Mouse (Mus musculus): ENCODE data around the gene Dimt1. TPM values are rescaled to one million over a fixed set of nuclear protein-coding genes. Genes with fewer than 3 reads are reported as not detected.
"Not testable (repeated sequence)": the region's sequence is repeated elsewhere in the genome, so short reads cannot be mapped to it uniquely, and the experiment has no call there.

The Dimt1 gene
- polyA plus RNA-seq, 1 experiment from 2014 or later: 28.8 TPM

DNA sequence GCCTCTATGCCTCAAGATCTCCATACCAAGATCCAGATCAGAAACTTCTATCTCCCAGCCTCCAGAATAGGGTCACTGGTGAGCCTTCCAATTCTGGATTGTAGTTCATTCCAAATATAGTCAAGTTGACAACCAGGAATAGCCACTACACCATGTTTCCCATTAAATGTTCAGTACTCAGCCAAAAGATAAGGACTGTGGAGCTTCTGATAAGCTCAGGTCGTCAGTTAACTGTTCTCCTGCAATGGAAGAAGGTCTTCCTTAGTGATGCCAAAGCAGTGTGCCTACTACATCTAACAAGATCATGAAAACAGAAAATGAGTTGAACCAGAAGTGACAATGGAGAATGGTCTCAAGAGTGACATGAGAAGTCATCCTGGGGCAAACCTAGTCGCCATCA lies 50.0 kb downstream of the Dimt1 start:
- H3K36me3 ChIP-seq: peaks cover 17% of the 10 kb centered on the region
- peak overlapping the region; percentile 50; the same call in 1 of the 2 replicates for H3K27ac ChIP-seq (replicated peaks)

DNA sequence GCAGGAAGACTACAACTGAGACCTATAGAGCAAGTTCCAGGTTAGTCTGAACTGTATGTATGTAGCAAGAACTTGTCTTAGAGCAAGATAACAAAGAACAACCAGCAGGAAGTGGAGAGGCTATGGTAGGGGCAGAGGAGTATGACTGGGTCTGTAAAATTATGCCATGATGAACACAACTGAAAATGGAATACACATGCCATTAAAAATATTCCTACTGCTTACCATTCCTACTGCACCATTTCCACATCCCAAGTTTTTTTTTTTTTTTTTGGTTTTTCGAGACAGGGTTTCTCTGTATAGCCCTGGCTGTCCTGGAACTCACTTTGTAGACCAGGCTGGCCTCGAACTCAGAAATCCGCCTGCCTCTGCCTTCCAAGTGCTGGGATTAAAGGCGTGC lies 50.6 kb downstream of the Dimt1 start:
- ATAC-seq (ENCODE audit: extremely low read depth, insufficient number of reproducible peaks, low FRiP score, low TSS enrichment); H3K4me3 ChIP-seq; H3K27me3 ChIP-seq (replicated peaks); H3K9me3 ChIP-seq; H3K9ac ChIP-seq: not testable (repeated sequence)
- peak overlapping the region; percentile 9; the same call in 1 of the 2 replicates for H3K4me2 ChIP-seq
- H3K36me3 ChIP-seq: peaks cover 11% of the 10 kb centered on the region
- peak overlapping the region; percentile 50; the same call in 1 of the 2 replicates for H3K27ac ChIP-seq (replicated peaks)
- WGBS: 91% methylated on average over 4 of the region's 4 CpGs
- peaks cover 60% of the 10 kb centered on the region for H3K4me1 ChIP-seq

More for the DNA sequence above, 50.0 kb downstream of the Dimt1 start:
- no peaks in the 10 kb centered on the region for H3K27me3 ChIP-seq (replicated peaks)
- peaks cover 59% of the 10 kb centered on the region for H3K4me1 ChIP-seq
- H3K4me2 ChIP-seq: peak overlapping the region; percentile 9; the same call in 1 of the 2 replicates
- ATAC-seq (ENCODE audit: extremely low read depth, insufficient number of reproducible peaks, low FRiP score, low TSS enrichment): no peak
- WGBS: 35% methylated on average over 2 of the region's 2 CpGs
- no peak overlapping the region for H3K4me3 ChIP-seq
- no peak overlapping the region for H3K9ac ChIP-seq
- no peaks in the 10 kb centered on the region for H3K9me3 ChIP-seq

DNA sequence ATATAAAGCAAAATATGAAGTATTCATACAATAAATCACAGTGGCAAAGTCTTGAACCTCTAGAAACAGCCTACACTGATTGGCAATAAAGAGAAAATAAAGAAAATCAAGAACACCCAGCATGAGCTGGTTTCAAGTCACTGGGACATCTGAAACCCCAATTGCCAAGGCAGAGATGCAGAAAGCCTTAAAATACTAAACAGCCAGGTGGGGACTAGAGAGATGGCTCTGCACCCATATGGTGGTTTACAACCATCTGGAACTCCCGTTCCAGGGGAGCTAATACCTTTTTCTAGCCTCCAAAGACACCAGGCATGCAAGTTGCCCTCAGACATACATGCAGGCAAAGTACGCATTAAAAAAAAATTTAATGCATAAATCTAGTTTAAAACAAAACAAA lies 51.1 kb downstream of the Dimt1 start:
- no peak overlapping the region for H3K27ac ChIP-seq (replicated peaks)
- ATAC-seq (ENCODE audit: extremely low read depth, insufficient number of reproducible peaks, low FRiP score, low TSS enrichment): no peak
- H3K9me3 ChIP-seq: no peaks in the 10 kb centered on the region
- WGBS: 80% methylated on average over 2 of the region's 2 CpGs
- no peak overlapping the region for H3K4me3 ChIP-seq
- H3K4me2 ChIP-seq: no peak overlapping the region
- no peak overlapping the region for H3K9ac ChIP-seq
- H3K27me3 ChIP-seq (replicated peaks): no peaks in the 10 kb centered on the region
- H3K36me3 ChIP-seq: peaks cover 6% of the 10 kb centered on the region
- H3K4me1 ChIP-seq: peaks cover 60% of the 10 kb centered on the region

DNA sequence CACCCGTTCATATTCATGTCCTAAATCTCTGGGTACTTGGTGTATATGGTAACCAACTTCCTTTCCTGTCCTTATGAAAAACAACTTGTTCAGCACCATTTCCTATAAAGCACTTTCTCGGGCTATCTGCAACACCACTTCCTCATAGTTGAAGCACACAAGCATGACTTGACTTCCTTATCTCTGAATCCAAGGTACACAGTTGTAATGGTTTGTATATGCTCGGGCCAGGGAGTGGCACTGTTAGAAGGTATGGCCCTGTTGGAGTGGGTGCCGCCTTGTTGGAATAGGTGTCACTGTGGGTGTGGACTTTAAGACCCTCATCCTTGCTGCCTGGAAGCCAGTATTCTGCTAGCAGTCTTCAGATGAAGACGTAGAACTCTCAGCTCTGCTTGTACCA lies 51.7 kb downstream of the Dimt1 start:
- H3K4me2 ChIP-seq: peak overlapping the region; percentile 16
- WGBS: 53% methylated on average over 5 of the region's 5 CpGs
- no peak overlapping the region for H3K4me3 ChIP-seq
- H3K9me3 ChIP-seq: no peaks in the 10 kb centered on the region
- H3K27me3 ChIP-seq (replicated peaks): no peaks in the 10 kb centered on the region
- H3K4me1 ChIP-seq: peaks cover 60% of the 10 kb centered on the region
- ATAC-seq (ENCODE audit: extremely low read depth, insufficient number of reproducible peaks, low FRiP score, low TSS enrichment): peak; percentile 66; the same call in 1 of the 2 replicates
- H3K27ac ChIP-seq (replicated peaks): peak overlapping the region; percentile 32; the same call in 1 of the 2 replicates
- H3K36me3 ChIP-seq: no peaks in the 10 kb centered on the region
- no peak overlapping the region for H3K9ac ChIP-seq

DNA sequence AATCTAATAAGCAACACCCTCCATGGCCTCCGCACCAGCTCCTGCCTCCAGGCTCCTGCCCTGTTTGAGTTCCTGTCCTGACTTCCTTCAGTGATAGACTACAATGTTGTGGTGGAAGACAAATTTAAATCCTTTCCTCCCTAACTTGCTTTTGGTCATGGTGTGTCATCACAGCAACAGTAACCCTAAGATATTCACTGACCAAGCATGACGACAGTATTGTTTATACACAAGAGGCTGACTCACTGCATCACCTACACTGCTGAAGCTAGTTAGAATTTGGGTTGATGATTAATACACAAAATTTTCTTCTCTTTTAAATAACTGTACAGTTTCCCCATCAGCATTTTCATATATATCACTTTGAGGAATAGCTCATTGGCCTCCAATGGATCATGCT lies 56.3 kb downstream of the Dimt1 start:
- H3K4me2 ChIP-seq: no peak overlapping the region
- H3K9me3 ChIP-seq: no peaks in the 10 kb centered on the region
- H3K4me3 ChIP-seq: no peak overlapping the region
- no peaks in the 10 kb centered on the region for H3K27me3 ChIP-seq (replicated peaks)
- peaks cover 31% of the 10 kb centered on the region for H3K4me1 ChIP-seq
- no peak for ATAC-seq (ENCODE audit: extremely low read depth, insufficient number of reproducible peaks, low FRiP score, low TSS enrichment)
- 82% methylated on average over 2 of the region's 2 CpGs for WGBS
- H3K36me3 ChIP-seq: no peaks in the 10 kb centered on the region
- no peak overlapping the region for H3K9ac ChIP-seq
- H3K27ac ChIP-seq (replicated peaks): no peak overlapping the region

GRCm38 (mm10) chr13:107008174-107008573 lies 61.2 kb downstream of the Dimt1 start:
- no peaks in the 10 kb centered on the region for H3K36me3 ChIP-seq
- no peak overlapping the region for H3K27ac ChIP-seq (replicated peaks)
- no peaks in the 10 kb centered on the region for H3K27me3 ChIP-seq (replicated peaks)
- H3K4me3 ChIP-seq: no peak overlapping the region
- no peaks in the 10 kb centered on the region for H3K9me3 ChIP-seq
- H3K9ac ChIP-seq: no peak overlapping the region
- WGBS: 47% methylated on average over 4 of the region's 4 CpGs
- no peak overlapping the region for H3K4me2 ChIP-seq
- ATAC-seq (ENCODE audit: extremely low read depth, insufficient number of reproducible peaks, low FRiP score, low TSS enrichment): no peak
- H3K4me1 ChIP-seq: peaks cover 46% of the 10 kb centered on the region

Other genes starting within 250 kb of the Dimt1 start
- 63.1 and 66.4 TPM in 2 replicates for gene Ipo11, start 10.2 kb upstream of the Dimt1 start, polyA plus RNA-seq (2015; fragmentation: Nextera tagmentation; extraction: Ambion mirVana)
- gene Kif2a, start 75.0 kb downstream of the Dimt1 start, polyA plus RNA-seq (2015; fragmentation: Nextera tagmentation; extraction: Ambion mirVana): 10.1 and 13.2 TPM in 2 replicates